Mouse (Mus musculus) lung, postnatal 36 days (tissue): ENCODE results near the gene Nfkbia.

Experiments used
- DNase-seq: peaks from one replicate; pipeline ENCODE4 v3.0.0; 2022; ENCODE audit warnings: mixed read lengths

The Nfkbia gene

GRCm38 (mm10) chr12:55465401-55465983 lies 27.0 kb downstream of the Nfkbia start:
- peak; percentile 74 for DNase-seq

GRCm38 (mm10) chr12:55464846-55465361 lies 27.5 kb downstream of the Nfkbia start:
- peak; percentile 75 for DNase-seq

- peak; percentile 85 for DNase-seq
Observed at GRCm38 (mm10) chr12:55463992-55464845, 28.2 kb downstream of the Nfkbia start.

GRCm38 (mm10) chr12:55463087-55463486 lies 29.4 kb downstream of the Nfkbia start:
- DNase-seq, result no peak

- DNase-seq, result peak; percentile 35
Observed at GRCm38 (mm10) chr12:55462456-55462855, 30.0 kb downstream of the Nfkbia start.

- DNase-seq, result peak; percentile 60
Observed at GRCm38 (mm10) chr12:55461767-55462166, 30.7 kb downstream of the Nfkbia start.

DNA sequence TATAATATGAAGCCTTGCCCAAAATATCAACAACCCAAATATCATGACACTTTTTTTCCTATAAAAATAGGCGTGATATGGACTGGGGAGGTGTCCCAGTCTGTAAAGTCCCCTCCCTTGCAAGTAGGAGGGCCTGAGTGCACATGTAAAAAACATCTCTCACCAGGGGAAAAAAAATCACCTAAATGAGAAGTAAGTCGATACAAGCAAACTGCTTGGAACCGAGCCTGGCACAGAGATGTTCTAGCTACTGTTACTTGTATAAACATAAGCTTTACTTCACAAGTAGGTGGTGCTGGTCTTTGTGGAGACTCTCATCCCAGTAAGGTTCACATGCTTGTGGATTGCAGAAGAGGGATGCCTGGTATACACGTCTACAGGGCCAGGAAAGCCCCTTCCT lies 31.5 kb downstream of the Nfkbia start:
- peak; percentile 43 for DNase-seq

DNA sequence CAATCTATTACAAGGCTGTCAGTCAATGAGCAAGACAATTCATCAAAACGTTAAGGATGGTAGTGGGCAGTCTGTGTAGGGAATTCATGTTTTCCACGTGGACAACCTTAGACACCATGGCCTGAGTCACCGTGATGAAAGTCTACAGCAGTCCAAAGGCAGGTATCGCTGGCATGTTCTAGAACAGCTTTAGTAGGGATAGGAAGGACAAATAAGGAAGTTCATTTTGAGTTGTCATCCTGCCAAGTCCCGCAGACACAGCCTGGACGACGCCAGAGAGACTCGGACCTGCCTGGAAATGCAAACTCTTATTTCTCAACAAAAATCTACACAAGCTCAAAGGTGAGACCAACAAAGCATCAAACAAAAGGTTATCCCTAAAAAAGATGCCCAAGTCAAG lies 32.7 kb downstream of the Nfkbia start:
- DNase-seq, result peak; percentile 69

- no peak for DNase-seq
Observed at GRCm38 (mm10) chr12:55456893-55457292, 35.6 kb downstream of the Nfkbia start.

GRCm38 (mm10) chr12:55456136-55456535 lies 36.3 kb downstream of the Nfkbia start:
- DNase-seq, result no peak

GRCm38 (mm10) chr12:55455206-55455605 lies 37.2 kb downstream of the Nfkbia start:
- no peak for DNase-seq

DNA sequence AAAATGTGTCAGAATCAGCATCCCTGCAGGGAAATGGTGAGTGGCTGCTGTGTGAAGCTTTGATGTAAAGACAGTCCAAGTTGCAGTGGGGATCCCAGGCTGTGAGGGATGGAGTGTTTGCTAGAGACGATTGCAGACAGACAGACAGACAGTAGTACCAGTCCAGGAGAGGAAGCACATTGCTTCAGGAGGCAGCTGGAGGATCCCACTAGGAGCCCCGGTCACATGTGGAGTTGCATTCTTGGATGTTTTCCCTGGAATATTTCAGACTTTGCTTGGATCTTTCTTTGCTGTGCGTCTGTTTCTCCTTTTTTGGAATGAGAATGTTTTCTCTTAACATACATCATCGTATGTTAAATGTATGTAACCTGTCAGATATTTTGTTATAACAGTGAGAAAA lies 38.5 kb downstream of the Nfkbia start:
- DNase-seq, result no peak

GRCm38 (mm10) chr12:55452839-55453238 lies 39.6 kb downstream of the Nfkbia start:
- no peak for DNase-seq

DNA sequence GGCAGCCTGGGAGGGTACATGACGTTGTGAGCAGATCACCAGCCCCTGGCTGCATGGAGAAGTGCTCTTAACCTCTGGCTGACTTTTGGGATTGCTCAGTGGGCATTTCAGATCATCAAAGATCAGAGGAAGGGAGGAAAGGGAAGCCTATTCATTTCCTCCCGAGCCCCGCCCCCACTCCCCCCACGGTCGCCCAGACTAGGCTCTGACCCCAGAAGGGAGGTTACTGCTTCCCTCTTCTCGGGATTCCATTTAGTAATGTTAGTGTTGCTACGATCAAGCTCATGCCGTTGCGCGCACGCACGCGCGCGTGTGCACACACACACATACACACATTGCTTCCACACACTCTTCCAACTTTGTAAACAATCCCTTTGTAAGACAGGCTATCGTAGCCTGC lies 42.0 kb downstream of the Nfkbia start:
- DNase-seq, result peak; percentile 71

GRCm38 (mm10) chr12:55449048-55449447 lies 43.4 kb downstream of the Nfkbia start:
- no peak for DNase-seq

DNA sequence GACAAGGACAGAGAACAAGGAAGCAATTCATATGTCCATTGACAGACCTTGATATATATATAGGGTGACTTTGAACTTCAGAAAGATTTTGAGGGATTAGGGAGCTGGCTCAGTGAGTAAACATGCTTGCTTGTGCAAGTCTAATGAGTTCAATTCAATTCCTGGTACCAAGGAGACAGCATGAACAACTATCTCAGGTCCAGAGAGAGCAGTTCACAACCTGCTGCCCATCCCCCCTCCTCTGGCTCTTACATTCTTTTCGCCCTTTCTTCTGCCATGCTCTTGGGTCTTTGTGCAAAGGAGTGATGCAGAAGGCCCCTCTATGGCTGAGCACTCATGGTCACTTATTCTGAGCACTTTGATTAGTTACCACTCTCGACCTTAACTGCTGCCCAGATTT lies 44.0 kb downstream of the Nfkbia start:
- DNase-seq, result no peak

GRCm38 (mm10) chr12:55447396-55447760 lies 45.1 kb downstream of the Nfkbia start:
- DNase-seq, result no peak

DNA sequence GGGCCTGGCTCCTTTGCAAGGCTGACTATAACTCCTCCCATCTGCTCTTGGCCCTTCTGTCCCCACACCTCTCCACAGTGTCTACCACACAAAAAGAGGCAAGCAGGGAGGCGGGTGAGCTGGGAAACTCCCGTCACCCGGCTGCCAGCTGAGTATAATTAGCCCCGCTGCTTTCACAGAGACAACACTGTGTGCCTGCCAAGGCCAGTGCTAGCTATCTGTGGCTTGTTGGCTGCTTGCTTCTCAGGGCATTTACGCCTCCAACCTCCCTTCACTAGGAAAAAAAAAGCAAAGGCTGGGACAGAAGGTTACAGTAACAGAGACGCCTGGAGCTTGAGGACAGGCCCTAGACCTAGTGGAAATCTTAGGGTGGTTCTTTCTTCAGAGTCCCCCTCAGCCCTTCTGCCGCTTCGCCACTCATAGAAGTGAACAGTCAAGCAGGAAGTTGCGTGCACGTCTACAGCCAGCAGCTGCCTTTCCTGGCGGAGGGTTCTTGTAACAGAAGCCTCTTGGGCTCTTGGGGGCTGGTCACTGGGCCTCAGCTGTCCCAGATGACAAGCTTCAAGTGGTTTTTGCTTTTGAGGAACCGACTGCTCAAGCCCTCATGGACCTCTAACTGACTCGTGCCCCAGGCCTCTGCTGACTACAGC lies 45.6 kb downstream of the Nfkbia start:
- DNase-seq, result peak; percentile 87

DNA sequence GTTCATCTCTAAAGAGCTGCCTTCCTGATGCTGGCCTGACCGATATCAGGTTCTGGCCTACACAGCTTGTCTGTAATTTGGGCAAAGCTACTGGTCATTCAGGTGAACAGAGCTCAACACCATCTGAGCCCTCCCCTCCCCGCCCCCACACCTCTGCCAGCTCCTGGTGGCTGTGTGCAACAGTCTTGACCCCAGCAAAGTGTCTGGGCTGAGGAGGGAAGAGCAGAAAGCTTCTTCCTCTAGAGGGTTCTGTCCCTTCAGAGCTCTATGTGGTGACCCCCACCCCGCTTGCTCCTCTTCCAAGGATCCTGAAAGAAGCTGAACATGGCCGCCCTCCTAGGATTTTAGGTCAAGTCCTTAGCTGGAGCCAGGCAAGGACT lies 46.1 kb downstream of the Nfkbia start:
- DNase-seq, result no peak

GRCm38 (mm10) chr12:55445583-55445982 lies 46.9 kb downstream of the Nfkbia start:
- DNase-seq, result peak; percentile 32

GRCm38 (mm10) chr12:55444031-55444451 lies 48.4 kb downstream of the Nfkbia start:
- DNase-seq, result no peak

DNA sequence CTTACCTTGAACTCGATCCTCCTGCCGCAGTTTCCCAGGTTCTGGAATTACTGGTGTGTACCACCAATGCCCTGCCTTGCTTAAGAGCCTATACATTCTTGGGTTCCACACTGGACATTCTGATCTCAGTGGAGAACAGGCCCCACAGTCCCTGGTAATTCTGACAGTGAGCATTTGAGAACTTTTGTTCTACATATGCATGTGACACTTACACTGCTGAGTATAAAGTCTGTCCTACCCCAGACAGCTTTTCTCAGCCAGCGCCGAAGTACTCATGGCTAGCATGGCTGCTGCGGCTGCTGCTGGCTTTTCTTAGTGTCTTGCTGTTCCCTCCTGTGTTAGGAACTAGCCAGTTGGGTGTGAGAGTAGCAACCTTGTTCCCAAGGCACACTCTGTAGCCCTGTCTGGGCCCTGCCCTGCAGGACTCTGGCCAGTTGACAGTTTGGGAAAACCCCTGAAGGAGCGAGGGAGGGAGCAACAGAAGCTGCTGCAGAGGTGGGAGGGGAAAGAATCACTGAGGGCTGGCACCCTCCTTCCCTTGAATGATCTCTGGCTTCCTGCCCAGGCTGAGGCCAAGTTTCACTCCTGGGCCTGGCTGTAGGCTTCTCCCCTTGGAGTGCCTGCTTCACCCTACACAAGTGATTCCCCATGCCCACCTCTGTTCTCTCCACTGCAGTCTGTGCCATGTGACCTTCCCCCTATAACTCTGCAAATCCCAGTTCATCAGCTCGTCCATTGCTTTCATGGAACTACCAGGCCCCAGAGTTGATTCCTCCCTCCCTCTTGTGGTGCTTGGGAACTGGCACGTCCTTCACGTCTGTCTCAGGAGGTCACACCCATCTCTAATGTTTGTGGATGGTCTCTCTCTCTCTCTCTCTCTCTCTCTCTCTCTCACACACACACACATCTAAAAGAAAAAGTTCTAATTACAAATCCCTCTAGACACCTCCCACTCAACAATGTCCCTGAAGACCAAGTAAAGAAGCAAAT lies 49.3 kb downstream of the Nfkbia start:
- peak; percentile 94 for DNase-seq
